Mouse (Mus musculus): Measurements from ENCODE around the gene Pim3. TPM values are rescaled to one million over a fixed set of nuclear protein-coding genes. Genes with fewer than 3 reads are reported as not detected.
A peak's percentile ranks its signal among the peaks of the same experiment; 100 is the strongest.

Gene Pim3
- polyA plus RNA-seq, 1 experiment from 2014 or later: 42.0 TPM

DNA sequence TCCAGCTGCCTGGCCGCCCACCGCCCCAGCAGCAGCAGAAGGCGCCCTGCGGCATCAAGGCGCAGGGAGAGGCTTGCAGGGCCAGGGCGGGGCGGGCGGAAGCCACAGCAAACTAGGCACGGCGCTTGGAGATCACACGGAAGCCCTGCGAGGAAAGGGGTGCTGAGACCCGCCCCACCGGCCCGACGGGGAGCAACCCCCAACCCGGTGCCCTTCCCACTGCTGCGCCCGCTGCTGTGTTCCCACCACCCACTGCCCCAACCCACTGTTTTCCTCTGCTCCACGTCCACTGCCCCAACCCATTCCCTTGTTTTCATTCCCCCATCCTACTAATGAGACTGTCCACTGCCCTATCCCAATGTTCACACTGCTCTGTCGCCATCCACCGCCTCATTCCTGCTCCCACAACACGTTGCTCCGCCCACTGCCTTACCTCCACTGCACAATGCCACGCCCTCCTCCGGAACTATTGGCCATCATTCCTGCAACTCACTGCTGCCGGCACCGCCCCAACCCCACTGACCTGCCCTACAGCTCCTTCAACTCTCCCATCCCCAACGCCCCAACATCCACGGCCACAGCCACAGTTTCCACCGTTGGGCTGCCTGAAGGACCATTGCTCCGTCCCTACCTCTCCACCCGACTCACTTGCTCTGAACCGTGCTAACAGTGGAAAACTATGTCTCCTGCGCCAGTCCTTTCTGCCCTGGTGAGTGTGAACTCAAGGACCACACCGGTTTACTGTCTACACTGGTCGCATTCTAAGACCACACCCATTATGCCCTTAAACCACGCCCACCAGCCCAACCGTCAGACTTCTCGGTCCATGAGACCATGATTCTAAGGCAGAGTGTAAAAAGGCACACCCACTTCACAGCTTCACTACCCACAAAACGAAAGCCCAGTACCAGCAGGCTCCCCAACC lies 29.0 kb downstream of the Pim3 start:
- Histone ChIP-seq H3K36me3 (ENCODE audit: control insufficient read depth, insufficient read depth, low read length) (no peaks in the 10 kb centered on the region), H3K27me3 (ENCODE audit: control insufficient read depth, insufficient read depth, low read length) (peaks cover 3% of the 10 kb centered on the region; the same call in 1 of the 2 replicates), H3K4me3 (ENCODE audit: low read depth, low read length) (peak overlapping the region; percentile 45), H3K4me1 (replicated peaks; ENCODE audit: control insufficient read depth, insufficient read depth, low read length) (peaks cover 4% of the 10 kb centered on the region; the same call in 1 of the 2 replicates), H3K27ac (ENCODE audit: low read depth, low read length) (no peak overlapping the region), H3K4me2 (ENCODE audit: low read depth, low read length, severe bottlenecking) (peak overlapping the region; percentile 91), H3K9me3 (ENCODE audit: control insufficient read depth, low read length) (no peaks in the 10 kb centered on the region), H3K9ac (ENCODE audit: low read length) (peak overlapping the region; percentile 61)
- DNase-seq (ENCODE audit: low spot score) (peak; percentile 89), ATAC-seq (replicated peaks; ENCODE audit: low FRiP score) (peak; percentile 85)
- 1% methylated on average over 41 of the region's 41 CpGs for WGBS

DNA sequence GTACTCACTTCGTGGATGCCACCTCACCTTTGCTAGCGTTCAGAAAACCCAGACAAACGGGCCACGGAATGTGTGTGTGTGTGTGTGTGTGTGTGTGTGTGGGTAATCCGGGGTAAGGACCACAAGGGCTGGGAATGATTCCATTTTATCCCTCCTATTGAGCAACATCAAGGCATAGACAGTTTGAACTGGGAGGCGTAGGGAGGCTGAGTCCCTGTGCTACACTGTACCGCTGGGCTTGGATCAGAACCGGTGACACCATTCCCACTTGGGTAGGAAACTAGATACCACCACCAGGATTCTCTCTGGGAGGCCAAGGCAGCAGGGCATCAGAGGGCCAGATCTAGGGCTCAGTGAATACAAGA lies 29.7 kb downstream of the Pim3 start:
- WGBS: 69% methylated on average over 8 of the region's 8 CpGs
- Histone ChIP-seq H3K36me3 (ENCODE audit: control insufficient read depth, insufficient read depth, low read length) (no peaks in the 10 kb centered on the region), H3K4me1 (replicated peaks; ENCODE audit: control insufficient read depth, insufficient read depth, low read length) (peaks cover 4% of the 10 kb centered on the region; the same call in 1 of the 2 replicates), H3K27me3 (ENCODE audit: control insufficient read depth, insufficient read depth, low read length) (peaks cover 3% of the 10 kb centered on the region; the same call in 1 of the 2 replicates), H3K9ac (ENCODE audit: low read length) (no peak overlapping the region), H3K4me3 (ENCODE audit: low read depth, low read length) (no peak overlapping the region), H3K27ac (ENCODE audit: low read depth, low read length) (no peak overlapping the region), H3K9me3 (ENCODE audit: control insufficient read depth, low read length) (no peaks in the 10 kb centered on the region), H3K4me2 (ENCODE audit: low read depth, low read length, severe bottlenecking) (peak overlapping the region; percentile 91; the same call in 1 of the 2 replicates)
- no peak for DNase-seq (ENCODE audit: low spot score)
- ATAC-seq (replicated peaks; ENCODE audit: low FRiP score): no peak

DNA sequence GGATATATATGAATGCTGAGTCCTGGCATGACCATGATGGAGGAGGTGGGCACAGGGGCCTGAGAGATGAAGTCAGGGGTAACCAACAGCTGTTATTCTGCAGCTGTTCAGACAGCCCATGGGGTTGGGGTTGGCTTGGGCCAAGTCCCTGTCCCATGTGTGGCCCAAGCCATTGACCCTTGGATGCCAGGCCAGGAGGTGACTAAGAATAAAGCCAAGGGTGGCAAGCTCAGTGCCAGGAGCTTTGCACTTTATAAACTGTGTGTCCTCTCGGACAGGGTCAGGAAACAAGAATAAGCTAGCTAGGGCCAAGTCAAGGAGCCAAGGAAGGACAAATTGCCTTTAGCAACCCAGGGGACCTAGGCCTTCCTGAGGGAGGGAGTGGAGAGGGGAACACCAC lies 30.3 kb downstream of the Pim3 start:
- H3K27ac ChIP-seq (ENCODE audit: low read depth, low read length): no peak overlapping the region
- peaks cover 3% of the 10 kb centered on the region; the same call in 1 of the 2 replicates for H3K27me3 ChIP-seq (ENCODE audit: control insufficient read depth, insufficient read depth, low read length)
- H3K9me3 ChIP-seq (ENCODE audit: control insufficient read depth, low read length): no peaks in the 10 kb centered on the region
- DNase-seq (ENCODE audit: low spot score) (no peak), ATAC-seq (replicated peaks; ENCODE audit: low FRiP score) (no peak)
- H3K4me3 ChIP-seq (ENCODE audit: low read depth, low read length): no peak overlapping the region
- H3K4me1 ChIP-seq (replicated peaks; ENCODE audit: control insufficient read depth, insufficient read depth, low read length): peaks cover 4% of the 10 kb centered on the region; the same call in 1 of the 2 replicates
- no peaks in the 10 kb centered on the region for H3K36me3 ChIP-seq (ENCODE audit: control insufficient read depth, insufficient read depth, low read length)
- no peak overlapping the region for H3K9ac ChIP-seq (ENCODE audit: low read length)
- no peak overlapping the region for H3K4me2 ChIP-seq (ENCODE audit: low read depth, low read length, severe bottlenecking)
- WGBS: 87% methylated on average over 1 of the region's 1 CpGs

DNA sequence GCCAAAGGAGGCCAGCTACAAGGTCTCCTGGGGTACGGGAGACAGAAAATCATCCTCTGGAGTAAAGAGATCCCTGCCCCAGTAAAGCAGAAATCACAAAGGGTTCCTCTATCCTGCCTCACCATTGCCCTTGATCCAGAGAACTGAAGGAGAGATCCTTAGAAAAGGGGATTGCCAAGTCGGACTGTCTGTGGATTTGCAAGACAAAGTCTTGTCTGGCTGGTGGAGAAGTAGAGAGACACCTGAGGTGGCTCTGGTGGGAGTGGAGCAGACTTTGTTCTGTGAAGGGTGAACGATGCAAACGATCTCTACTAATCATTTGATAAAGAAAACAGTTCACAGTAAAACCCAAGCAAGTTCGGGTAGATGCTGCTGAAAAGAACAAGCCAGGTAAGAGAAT lies 30.9 kb downstream of the Pim3 start:
- Histone ChIP-seq H3K27me3 (ENCODE audit: control insufficient read depth, insufficient read depth, low read length) (peaks cover 3% of the 10 kb centered on the region; the same call in 1 of the 2 replicates), H3K27ac (ENCODE audit: low read depth, low read length) (no peak overlapping the region), H3K4me1 (replicated peaks; ENCODE audit: control insufficient read depth, insufficient read depth, low read length) (peaks cover 4% of the 10 kb centered on the region; the same call in 1 of the 2 replicates), H3K9ac (ENCODE audit: low read length) (no peak overlapping the region), H3K4me2 (ENCODE audit: low read depth, low read length, severe bottlenecking) (no peak overlapping the region), H3K4me3 (ENCODE audit: low read depth, low read length) (no peak overlapping the region), H3K36me3 (ENCODE audit: control insufficient read depth, insufficient read depth, low read length) (no peaks in the 10 kb centered on the region), H3K9me3 (ENCODE audit: control insufficient read depth, low read length) (no peaks in the 10 kb centered on the region)
- DNase-seq (ENCODE audit: low spot score): no peak
- WGBS: 79% methylated on average over 5 of the region's 5 CpGs
- no peak for ATAC-seq (replicated peaks; ENCODE audit: low FRiP score)

DNA sequence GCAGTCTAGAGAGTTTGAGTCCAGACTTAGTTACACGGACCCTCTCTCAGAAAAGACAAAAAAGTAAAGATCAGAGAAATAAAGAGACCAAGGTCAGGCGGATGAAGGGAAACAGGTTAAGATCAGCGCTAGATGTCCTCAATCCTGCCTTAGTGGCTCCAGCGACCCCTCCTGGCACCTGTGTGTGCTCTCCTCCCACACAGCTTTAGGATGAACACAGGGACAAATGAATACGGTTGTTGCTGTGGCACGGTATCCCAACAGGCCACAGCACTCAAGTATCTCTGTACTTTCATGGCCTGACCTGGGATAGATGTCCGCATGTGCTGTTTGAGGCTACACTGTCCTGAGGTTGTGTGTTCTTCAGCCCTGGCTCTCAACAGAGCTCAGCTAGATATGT lies 33.1 kb downstream of the Pim3 start:
- ATAC-seq (replicated peaks; ENCODE audit: low FRiP score) (no peak), DNase-seq (ENCODE audit: low spot score) (no peak)
- Histone ChIP-seq H3K4me1 (replicated peaks; ENCODE audit: control insufficient read depth, insufficient read depth, low read length) (peaks cover 3% of the 10 kb centered on the region; the same call in 1 of the 2 replicates), H3K9me3 (ENCODE audit: control insufficient read depth, low read length) (no peaks in the 10 kb centered on the region), H3K27ac (ENCODE audit: low read depth, low read length) (no peak overlapping the region), H3K4me2 (ENCODE audit: low read depth, low read length, severe bottlenecking) (no peak overlapping the region), H3K36me3 (ENCODE audit: control insufficient read depth, insufficient read depth, low read length) (no peaks in the 10 kb centered on the region), H3K9ac (ENCODE audit: low read length) (no peak overlapping the region), H3K27me3 (ENCODE audit: control insufficient read depth, insufficient read depth, low read length) (peaks cover 2% of the 10 kb centered on the region; the same call in 1 of the 2 replicates), H3K4me3 (ENCODE audit: low read depth, low read length) (no peak overlapping the region)
- 67% methylated on average over 7 of the region's 7 CpGs for WGBS

DNA sequence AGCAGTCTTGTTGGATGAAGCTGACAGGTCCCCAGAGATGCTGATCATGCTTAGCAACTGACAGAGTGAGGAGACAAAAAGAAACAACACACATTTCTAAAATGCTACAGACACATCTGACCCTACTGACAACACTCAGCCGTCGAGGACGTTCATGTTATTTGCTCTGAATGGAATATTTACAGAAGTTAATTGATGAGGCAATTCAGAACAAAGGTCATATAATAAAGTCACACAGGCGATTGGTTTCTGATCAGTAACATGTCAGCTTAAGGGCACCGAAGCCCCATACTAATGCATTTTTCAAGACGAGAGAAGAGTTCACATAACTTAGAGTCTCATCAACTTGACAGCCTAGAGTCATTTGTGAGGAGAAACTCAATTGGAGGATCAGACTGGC lies 33.9 kb downstream of the Pim3 start:
- H3K4me1 ChIP-seq (replicated peaks; ENCODE audit: control insufficient read depth, insufficient read depth, low read length): no peaks in the 10 kb centered on the region
- no peak overlapping the region for H3K4me2 ChIP-seq (ENCODE audit: low read depth, low read length, severe bottlenecking)
- H3K36me3 ChIP-seq (ENCODE audit: control insufficient read depth, insufficient read depth, low read length): no peaks in the 10 kb centered on the region
- no peak for DNase-seq (ENCODE audit: low spot score)
- ATAC-seq (replicated peaks; ENCODE audit: low FRiP score): no peak
- no peaks in the 10 kb centered on the region; the same call in 1 of the 2 replicates for H3K27me3 ChIP-seq (ENCODE audit: control insufficient read depth, insufficient read depth, low read length)
- H3K9me3 ChIP-seq (ENCODE audit: control insufficient read depth, low read length): no peaks in the 10 kb centered on the region
- H3K9ac ChIP-seq (ENCODE audit: low read length): no peak overlapping the region
- H3K4me3 ChIP-seq (ENCODE audit: low read depth, low read length): no peak overlapping the region
- 88% methylated on average over 6 of the region's 6 CpGs for WGBS
- no peak overlapping the region for H3K27ac ChIP-seq (ENCODE audit: low read depth, low read length)

DNA sequence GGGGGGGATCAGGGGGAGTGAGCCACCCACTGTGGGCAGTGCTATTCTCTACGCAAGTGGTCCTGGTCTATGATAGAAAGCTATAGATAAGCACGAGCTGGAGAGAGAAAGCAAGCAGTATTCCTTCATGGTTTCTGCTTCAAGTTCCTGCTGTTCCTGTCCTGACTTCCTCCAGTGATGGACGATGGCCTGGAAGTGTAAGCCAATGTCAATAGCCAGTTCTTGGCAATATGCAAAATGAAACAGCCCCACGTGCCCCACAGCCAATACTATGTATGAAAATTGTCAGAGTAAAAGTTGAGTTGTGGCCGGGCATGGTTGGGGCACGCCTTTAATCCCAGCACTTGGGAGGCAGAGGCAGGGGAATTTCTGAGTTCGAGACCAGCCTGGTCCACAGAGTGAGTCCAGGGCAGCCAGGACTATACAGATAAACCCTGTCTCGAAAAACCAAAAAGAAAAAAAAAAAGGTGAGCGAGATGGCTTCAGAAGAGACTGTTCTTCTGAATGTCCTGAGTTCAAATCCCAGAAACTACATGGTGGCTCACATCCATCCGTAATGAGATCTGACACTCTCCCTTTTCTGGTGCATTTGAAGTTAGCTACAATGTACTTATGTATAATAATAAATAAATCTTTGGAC lies 34.5 kb downstream of the Pim3 start:
- Histone ChIP-seq H3K4me1 (replicated peaks; ENCODE audit: control insufficient read depth, insufficient read depth, low read length) (no peaks in the 10 kb centered on the region), H3K4me2 (ENCODE audit: low read depth, low read length, severe bottlenecking) (no peak overlapping the region), H3K36me3 (ENCODE audit: control insufficient read depth, insufficient read depth, low read length) (no peaks in the 10 kb centered on the region), H3K9me3 (ENCODE audit: control insufficient read depth, low read length) (no peaks in the 10 kb centered on the region), H3K27ac (ENCODE audit: low read depth, low read length) (no peak overlapping the region), H3K27me3 (ENCODE audit: control insufficient read depth, insufficient read depth, low read length) (no peaks in the 10 kb centered on the region; the same call in 1 of the 2 replicates), H3K4me3 (ENCODE audit: low read depth, low read length) (no peak overlapping the region), H3K9ac (ENCODE audit: low read length) (no peak overlapping the region)
- 86% methylated on average over 10 of the region's 10 CpGs for WGBS
- no peak for ATAC-seq (replicated peaks; ENCODE audit: low FRiP score)
- DNase-seq (ENCODE audit: low spot score): no peak

DNA sequence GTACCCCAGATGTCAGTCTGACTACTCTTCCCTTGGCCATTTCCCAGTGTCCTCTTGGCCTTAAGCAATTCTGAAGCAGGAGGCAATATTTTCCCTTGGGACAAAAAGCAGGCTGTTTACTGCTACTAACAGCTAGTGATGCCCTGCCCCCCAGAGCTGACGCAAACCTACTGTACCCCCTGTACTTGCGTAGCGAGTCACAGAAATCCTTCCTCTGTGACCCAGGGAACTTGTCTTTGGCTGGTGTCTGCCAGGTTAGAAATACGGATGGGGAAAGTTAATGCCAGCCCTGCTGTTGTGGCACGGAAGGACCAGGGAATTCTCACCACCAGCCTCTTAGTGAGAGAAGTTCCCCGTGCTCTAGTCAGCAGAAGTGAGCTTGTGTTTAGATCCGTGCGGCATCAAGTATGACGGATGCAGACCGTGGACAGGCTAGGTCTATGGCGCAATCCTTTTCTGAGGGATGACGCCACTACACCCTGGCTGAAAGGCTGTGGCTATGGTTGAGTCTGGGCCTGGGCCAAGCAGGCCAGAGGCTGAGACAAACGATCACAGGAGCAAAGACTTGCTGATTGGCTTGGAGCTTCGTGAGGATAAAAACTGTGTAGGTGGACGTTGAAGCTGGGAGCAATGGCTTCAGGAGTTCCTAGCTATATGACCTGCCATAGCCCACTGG lies 40.4 kb downstream of the Pim3 start:
- H3K9ac ChIP-seq (ENCODE audit: low read length): no peak overlapping the region
- H3K4me2 ChIP-seq (ENCODE audit: low read depth, low read length, severe bottlenecking): no peak overlapping the region
- no peak for ATAC-seq (replicated peaks; ENCODE audit: low FRiP score)
- no peaks in the 10 kb centered on the region for H3K9me3 ChIP-seq (ENCODE audit: control insufficient read depth, low read length)
- H3K27me3 ChIP-seq (ENCODE audit: control insufficient read depth, insufficient read depth, low read length): no peaks in the 10 kb centered on the region; the same call in 1 of the 2 replicates
- WGBS: 87% methylated on average over 15 of the region's 15 CpGs
- no peak overlapping the region for H3K4me3 ChIP-seq (ENCODE audit: low read depth, low read length)
- no peak for DNase-seq (ENCODE audit: low spot score)
- H3K36me3 ChIP-seq (ENCODE audit: control insufficient read depth, insufficient read depth, low read length): no peaks in the 10 kb centered on the region
- H3K27ac ChIP-seq (ENCODE audit: low read depth, low read length): no peak overlapping the region
- no peaks in the 10 kb centered on the region for H3K4me1 ChIP-seq (replicated peaks; ENCODE audit: control insufficient read depth, insufficient read depth, low read length)
